Mouse (Mus musculus) layer of hippocampus, adult 8-10 months (tissue): ENCODE results near the gene Cyb561d2. TPM values are rescaled to one million over a fixed set of nuclear protein-coding genes. Genes with fewer than 3 reads are reported as not detected.
"Not testable (repeated sequence)": the region's sequence is repeated elsewhere in the genome, so short reads cannot be mapped to it uniquely, and the experiment has no call there.

Experiments used
- DNase-seq, 2 experiments: peaks; one replicate each; pipeline ENCODE4 v3.0.0; 2022; ENCODE audit warnings: low spot score in 2 of 2
- total RNA-seq, 4 experiments: library from RNA; stranded (reverse); gene quantifications; 2 replicates each; pipeline ENCODE4 v1.2.4; 2022

Gene Cyb561d2
- total RNA-seq, 4 experiments from 2014 or later: 14.7 to 18.5 (median 16.5) TPM

GRCm38 (mm10) chr9:107571534-107572326 lies 29.7 kb upstream of the Cyb561d2 start:
- DNase-seq: no peak

DNA sequence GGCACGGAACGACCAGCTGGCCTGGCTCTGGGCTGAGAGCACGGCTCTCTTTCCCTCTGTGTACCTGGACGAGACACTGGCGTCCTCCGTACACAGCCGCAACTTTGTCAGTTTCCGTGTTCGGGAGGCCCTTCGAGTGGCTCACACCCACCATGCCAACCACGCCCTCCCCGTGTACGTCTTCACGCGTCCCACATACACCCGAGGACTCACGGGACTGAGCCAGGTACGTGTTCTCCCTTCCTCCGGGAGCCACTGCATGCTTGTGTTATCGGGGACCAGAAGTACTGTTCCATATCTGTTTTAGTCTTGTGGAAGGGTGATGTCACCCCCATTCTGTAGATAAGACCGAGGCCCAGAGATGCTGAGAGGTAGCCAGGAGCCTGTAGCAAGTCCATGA lies 28.9 kb upstream of the Cyb561d2 start:
- no peak for DNase-seq

DNA sequence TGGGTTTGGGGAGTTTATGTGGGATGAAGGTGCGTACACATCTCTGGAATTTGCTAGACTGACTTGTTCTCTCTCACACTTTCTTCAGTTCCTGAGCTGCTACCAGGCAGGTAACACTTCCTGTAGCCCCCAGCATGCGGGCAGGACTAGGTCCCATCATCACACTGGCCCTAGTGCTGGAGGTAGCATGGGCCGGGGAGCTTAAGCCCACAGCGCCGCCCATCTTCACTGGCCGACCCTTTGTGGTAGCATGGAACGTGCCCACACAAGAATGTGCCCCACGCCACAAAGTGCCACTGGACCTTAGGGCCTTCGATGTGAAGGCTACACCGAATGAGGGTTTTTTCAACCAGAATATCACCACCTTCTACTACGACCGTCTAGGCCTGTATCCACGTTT lies 28.0 kb upstream of the Cyb561d2 start:
- DNase-seq: no peak

DNA sequence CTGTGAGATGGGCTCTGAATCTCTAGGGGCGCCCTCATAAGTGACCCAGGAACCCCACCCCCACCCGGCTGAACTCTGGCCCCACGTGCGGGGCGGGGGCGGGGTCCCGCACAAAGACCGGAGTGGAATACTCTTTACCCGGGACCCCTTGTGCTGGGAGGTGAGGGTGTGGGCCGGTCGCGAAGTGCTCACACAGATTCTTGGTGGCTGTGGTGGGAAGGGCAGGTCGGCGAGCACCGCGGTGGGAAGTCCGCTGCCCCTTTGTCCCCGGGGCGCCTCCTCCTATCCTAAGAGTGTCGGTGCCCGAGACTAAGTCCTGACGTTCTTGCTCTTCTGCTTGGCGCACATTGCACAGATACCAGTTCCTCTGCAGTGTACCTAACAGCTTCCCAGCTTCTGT lies 27.3 kb upstream of the Cyb561d2 start:
- DNase-seq: no peak

DNA sequence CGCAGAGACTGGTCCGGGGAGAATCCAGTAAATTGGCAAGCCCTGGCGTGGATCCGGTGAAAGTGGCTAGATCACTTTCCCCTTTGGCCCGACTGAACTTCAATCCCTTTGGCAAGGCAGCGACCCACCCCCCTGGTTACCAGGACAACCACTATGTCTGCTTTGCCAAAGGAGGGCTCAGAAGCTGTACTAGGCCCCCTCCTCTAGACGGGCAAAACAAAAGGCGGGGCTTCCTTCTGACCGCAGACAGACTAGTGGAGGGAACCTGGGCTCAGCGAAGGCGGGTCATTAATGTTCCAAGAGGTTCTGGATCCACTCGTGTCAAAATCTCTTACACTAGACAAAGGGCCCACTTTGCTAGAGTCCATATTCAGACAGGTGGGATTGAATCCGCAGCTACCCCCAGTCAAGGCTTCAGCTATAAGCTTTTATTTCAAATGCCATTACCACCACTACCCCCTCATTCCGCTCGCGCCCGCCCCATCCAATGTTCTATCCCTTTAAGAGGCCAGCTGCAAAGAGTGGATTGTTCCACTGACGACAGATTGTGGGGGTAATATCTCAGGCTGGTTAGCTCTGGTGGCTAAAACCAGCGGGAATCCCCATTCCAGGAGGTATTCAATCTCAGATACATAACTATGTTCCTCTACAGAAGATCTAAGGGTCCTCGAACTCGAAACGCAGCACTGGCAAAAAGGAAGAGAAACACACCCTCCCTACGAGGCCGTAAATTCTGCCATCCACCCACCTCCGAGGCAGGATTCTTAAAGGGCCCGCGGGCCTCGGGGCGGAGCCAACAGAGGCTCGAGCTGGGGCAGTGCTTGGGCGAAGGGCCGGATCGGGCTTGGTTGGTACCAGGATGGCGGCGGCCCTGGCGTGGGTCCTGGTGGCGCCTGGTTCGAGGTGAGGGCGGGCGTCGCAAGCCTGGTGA lies 26.6 kb upstream of the Cyb561d2 start:
- peak in 1 of 2 experiments; percentile 79 for DNase-seq

DNA sequence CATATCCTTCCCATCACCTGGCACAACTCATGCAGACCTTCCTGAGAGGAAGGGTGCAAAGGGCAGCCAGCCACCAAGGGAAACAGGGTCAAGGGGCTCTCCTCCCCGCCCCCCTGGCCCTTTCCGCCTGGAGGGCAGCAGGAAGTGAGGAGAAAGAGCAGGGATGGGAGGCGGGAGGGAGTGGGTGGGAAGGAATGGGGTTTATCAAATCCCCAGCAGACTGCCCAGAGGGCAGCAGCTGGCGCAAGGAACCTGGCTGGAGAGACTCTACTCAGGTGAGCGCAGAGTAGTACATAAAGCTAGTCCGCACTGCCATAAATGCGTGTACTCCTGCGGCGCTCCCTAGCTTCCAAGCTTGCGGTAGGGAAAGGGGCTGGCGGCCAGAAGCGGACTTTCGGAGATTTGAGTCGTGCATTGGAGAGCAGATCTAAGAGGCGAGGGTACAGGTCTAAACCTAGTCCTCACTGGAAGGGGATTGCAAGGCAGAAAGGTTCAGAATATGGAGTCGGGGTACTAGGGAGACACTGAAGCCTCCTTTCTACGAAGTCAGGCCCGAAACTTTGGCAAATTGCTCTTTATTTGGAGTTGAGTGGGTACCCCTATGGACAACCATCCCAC lies 25.8 kb upstream of the Cyb561d2 start, which contains the start of gene Hyal2:
Gene Hyal2, plus strand, starts transcription at position 244 of the 618 bp plus-strand sequence.
- DNase-seq: no peak

DNA sequence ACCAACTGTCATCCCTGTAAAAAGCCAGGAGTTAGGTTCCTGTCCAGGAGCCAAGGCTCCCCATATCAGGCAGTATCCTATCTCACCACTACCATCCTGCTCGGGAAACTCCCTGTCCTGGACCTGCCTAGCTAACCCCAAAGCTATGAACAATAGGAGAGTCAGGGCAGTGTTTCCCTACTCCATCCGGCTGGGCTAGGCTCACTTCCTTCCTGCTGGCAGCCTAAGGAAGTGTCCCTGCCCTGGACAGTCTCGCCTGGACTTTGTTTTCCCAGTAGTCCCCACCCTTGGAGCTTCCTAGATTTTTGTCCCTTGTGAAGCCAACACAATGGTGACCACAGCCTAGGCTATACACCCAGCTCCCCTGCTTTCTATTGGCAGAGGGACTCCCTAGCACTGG lies 24.9 kb upstream of the Cyb561d2 start:
- no peak for DNase-seq

DNA sequence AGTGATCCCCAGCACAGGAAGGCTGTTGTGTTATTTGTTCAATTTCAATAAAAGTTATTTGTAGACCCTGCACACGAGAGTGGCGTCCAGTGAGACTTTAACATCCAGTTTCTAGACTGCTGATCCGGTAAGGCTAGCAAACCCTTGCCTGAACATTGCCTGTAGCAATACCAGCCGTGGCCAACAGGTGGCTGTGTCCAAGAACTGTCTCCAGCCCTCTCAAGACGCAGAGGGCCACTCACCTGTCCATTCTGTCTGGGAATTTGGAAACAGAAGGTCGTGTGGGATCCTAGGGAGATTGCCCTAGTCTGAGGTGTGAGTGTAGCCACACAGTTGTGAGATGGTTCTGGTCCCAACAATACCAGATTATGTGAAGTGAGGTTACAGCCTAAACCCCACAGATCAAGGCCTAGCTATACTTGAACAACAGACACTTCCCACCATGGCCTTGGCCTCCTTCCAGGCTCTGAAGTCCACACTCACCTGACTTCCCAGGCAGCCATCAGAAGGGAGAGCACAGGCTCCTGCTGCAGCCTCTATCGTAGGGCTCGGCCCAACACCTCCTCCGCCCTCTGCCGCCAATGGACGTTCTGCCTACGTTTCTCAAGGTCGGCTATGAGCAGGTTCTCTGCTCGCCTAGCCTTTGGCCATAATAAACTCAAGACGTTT lies 24.2 kb upstream of the Cyb561d2 start:
- peak in 1 of 2 experiments; percentile 73 for DNase-seq

GRCm38 (mm10) chr9:107565556-107565955 lies 23.6 kb upstream of the Cyb561d2 start:
- DNase-seq: not testable (repeated sequence)

DNA sequence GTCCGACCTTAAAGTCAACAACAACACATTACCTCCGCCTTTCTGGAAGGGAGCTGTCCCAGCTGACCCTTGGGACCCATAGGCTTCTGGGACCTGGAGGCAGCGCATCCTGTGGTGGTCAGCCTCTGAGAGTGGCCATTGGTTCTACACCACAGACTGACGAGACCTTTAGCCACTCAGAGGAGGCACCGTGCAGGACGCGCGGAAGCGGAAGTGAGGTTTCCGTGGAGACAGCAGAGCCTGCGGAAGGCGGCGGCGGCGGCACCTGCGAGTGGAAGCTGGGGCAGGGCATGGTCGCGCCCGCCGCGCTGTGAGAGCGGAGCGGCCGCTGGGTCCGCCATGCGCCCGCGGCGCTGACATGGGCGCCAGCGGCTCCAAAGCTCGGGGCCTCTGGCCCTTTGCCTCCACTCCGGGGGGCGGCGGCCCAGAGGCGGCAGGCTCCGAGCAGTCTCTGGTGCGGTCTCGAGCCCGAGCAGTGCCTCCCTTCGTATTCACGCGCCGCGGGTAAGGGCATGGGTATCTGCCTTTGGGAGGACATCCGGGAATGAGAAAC lies 21.1 kb upstream of the Cyb561d2 start, which contains the start of gene Tusc2:
Gene Tusc2, plus strand, starts transcription at position 227 of the 553 bp plus-strand sequence.
- DNase-seq: peak; percentile 95 to 96

- no peak for DNase-seq
Observed at GRCm38 (mm10) chr9:107556346-107556745, 14.4 kb upstream of the Cyb561d2 start.

- DNase-seq: no peak
Observed at GRCm38 (mm10) chr9:107555701-107556100, 13.7 kb upstream of the Cyb561d2 start.

GRCm38 (mm10) chr9:107555031-107555457 lies 13.1 kb upstream of the Cyb561d2 start:
- no peak for DNase-seq

- peak; percentile 92 to 93 for DNase-seq
Observed at GRCm38 (mm10) chr9:107554319-107554825, 12.4 kb upstream of the Cyb561d2 start.

DNA sequence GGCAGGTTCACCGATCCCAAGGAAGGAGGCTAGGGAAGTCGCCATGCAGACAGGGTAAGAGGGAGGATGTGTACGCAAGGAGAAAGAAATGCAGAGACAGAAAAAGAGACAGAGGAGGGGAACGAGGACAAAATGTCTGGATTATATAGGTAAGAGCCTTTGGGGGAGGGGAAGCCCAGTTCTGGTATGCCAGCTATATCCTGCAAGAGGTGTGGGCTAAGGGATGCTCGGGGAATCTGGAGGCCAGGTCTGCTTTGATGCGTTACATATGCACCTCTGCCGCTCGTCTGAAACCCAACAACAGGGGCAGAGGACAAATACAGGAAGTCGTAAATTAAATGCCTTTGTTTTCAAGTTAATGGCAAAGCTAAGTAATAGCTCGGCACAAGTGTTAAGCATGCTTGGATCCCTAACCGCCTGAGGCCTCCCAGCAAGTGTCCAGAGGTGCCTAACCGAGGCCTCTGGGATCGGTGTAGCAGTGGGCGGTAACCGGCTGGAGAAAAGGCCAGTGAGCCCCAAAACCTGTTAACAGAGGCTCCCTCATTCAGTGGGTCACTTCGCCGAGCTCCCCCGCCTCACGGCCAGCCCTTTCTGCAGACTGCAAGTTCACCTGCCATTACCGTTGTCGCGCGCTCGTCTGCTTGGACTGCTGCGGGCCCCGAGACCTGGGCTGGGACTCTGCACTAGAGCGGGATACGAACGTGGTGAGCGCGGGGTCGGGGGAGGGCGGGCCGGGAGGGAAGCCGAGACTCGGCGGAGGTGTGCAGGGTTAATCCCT lies 11.7 kb upstream of the Cyb561d2 start:
- DNase-seq: no peak

GRCm38 (mm10) chr9:107552690-107553393 lies 10.8 kb upstream of the Cyb561d2 start:
- DNase-seq: no peak

- no peak for DNase-seq
Observed at GRCm38 (mm10) chr9:107551890-107552355, 9.9 kb upstream of the Cyb561d2 start.

DNA sequence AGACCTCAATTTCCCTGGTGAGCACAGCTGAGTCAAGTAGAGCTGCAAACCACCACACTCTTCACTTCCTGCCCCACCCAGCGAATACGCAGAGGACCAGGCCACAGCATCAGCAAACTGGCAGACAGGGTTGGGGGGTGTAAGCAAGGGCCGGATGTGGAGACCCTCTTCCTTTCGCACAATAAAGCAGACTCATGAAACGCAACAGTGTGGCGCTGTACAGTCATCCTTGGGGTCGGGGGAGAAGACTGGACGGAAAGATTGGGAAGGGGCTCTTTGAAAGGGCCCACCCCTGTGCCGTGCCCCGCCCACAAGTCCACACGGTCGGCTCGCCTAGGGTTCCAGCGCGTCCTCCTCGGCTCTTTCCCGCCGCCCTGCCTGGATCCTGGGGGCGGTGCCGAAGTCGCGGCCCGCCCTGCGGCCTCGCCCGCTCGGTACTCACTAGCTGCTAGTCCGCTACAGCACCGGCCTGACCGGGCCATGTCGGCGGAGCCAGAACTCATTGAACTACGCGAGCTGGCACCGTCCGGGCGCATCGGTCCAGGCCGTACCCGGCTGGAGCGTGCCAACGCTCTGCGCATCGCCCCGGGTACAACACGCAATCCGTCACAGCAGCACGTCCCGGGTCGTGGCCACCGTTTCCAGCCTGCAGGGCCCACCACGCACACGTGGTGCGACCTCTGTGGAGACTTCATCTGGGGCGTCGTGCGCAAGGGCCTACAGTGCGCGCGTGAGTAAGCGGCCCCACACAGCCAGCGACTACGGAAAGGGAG lies 9.3 kb upstream of the Cyb561d2 start, which contains the start of gene Rassf1:
Gene Rassf1, plus strand, starts transcription at position 439 of the 773 bp plus-strand sequence.
- no peak for DNase-seq
